Mouse (Mus musculus) thymus, adult 2 months (tissue): ENCODE data around the gene Bricd5.

Source experiments
- CTCF ChIP-seq: fragments of 200-500 bp; IDR thresholded peaks from 2 replicates; pipeline ENCODE4 v1.5.1; 2012; ENCODE audit warnings: mild to moderate bottlenecking, control low read depth, low read length, moderate library complexity, borderline replicate concordance; ENCODE audit not compliant: control insufficient read depth, poor library complexity, insufficient read depth; ENCODE audit errors: extremely low read depth
- POLR2A ChIP-seq: fragments of 200-500 bp; IDR thresholded peaks from 2 replicates; pipeline ENCODE4 v1.6.1; 2012; ENCODE audit warnings: mild to moderate bottlenecking, low read length, control low read depth, moderate library complexity; ENCODE audit not compliant: control insufficient read depth, poor library complexity, insufficient read depth; ENCODE audit errors: extremely low read depth

GRCm38 (mm10) chr17:24472512-24472911, 1.2 kb upstream of the Bricd5 start:
- no peak for TF ChIP-seq CTCF
- TF ChIP-seq POLR2A = no peak
